Mouse (Mus musculus) effector memory CD4-positive, alpha-beta T cell, adult 7 months (primary cell): ENCODE measurements around the gene Olfr566. TPM values are rescaled to one million over a fixed set of nuclear protein-coding genes. Genes with fewer than 3 reads are reported as not detected.

Experiments
- polyA plus RNA-seq: library from polyadenylated mRNA; unstranded; fragments of 100-300 nt; shearing (Covaris generic); gene quantifications from one replicate; pipeline ENCODE4 v1.2.1, GENCODE M21; 2017

The Olfr566 gene
- polyA plus RNA-seq: not detected

DNA sequence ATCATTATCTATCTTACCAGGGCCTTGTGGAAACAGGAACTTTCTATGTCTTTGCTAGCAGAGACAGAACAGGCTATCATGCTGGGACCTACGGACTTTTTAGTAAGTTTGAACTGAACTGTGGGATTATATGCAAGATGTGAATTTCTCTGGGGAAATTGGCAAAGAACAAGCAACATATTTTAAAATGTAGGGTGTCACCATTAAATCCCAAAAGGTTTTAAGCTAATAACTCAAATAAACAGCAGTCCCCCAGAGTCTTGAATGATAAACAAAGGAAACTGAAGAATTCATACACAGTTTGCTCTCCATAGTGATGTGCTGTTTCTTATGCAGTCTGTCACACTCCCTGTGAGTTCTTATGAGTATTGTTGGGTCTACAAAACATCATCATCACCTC is at the start of gene Olfr566:
TSS of gene Olfr566 (minus strand) at position 101 of the 400 bp plus-strand sequence.

DNA sequence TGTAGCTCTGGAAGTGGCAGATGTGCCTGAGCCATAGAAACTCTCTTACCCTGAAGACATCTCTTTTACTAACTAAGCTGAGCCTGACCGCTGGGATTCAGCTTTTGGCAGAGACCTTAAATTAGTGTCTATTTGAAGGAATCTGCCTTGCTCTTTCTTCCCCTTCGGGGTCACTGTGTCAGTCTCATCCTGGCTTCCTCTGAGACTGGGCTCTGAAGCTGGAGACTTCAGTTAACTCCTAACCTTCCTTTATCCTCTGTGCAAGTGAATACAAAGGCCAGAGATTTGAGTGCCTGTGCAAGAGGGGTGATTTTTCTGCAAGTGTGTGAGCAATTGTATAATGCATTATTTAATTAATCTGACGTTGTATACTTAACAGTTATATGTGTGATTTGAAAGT is 32.2 kb upstream of the Olfr566 start, which contains the start of gene Olfr569:
TSS of gene Olfr569 (minus strand) at position 101 of the 400 bp plus-strand sequence.

DNA sequence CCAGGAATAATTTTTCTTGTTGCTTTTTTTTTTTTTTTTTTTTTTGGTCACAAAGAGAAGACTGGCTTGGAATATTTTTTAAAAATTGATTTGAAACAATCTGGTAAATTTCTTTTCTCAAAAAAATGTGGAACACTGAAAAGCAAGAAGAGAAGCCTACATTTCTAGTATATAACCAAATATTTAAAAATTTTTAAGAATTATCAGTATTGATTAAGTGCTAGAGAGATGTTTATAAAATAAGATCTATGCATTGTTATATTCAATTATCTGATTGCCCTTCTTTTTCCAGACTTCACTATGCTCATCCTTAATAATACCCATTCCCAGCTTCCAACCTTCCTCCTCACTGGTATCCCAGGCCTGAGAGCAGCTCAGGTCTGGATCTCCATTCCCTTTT is 18.3 kb upstream of the Olfr566 start, which contains the start of gene Olfr568:
TSS of gene Olfr568 (plus strand) at position 301 of the 400 bp plus-strand sequence.

Other genes starting within 250 kb of the Olfr566 start
- gene Olfr553, start 240.5 kb downstream of the Olfr566 start, polyA plus RNA-seq: not detected
- 0.95 TPM for gene Olfr554, start 220.3 kb downstream of the Olfr566 start, polyA plus RNA-seq
- not detected for gene Olfr555, start 199.9 kb downstream of the Olfr566 start, polyA plus RNA-seq
- not detected for gene Olfr556, start 193.9 kb downstream of the Olfr566 start, polyA plus RNA-seq
- gene Trim68, start 171.4 kb downstream of the Olfr566 start, polyA plus RNA-seq: 7.4 TPM
- not detected for gene Olfr557, start 162.9 kb downstream of the Olfr566 start, polyA plus RNA-seq
- not detected for gene Olfr558, start 156.6 kb downstream of the Olfr566 start, polyA plus RNA-seq
- gene Olfr33, start 139.7 kb downstream of the Olfr566 start, polyA plus RNA-seq: not detected
- not detected for gene Olfr559, start 131.3 kb downstream of the Olfr566 start, polyA plus RNA-seq
- gene Olfr560, start 99.4 kb downstream of the Olfr566 start, polyA plus RNA-seq: not detected
- not detected for gene Olfr78, start 99.3 kb downstream of the Olfr566 start, polyA plus RNA-seq
- gene Olfr561, start 87.5 kb downstream of the Olfr566 start, polyA plus RNA-seq: not detected
- gene Olfr564, start 55.3 kb downstream of the Olfr566 start, polyA plus RNA-seq: not detected
- 0.41 TPM for gene Olfr568, start 18.4 kb upstream of the Olfr566 start, polyA plus RNA-seq
- not detected for gene Olfr569, start 32.1 kb upstream of the Olfr566 start, polyA plus RNA-seq
- gene Olfr570, start 35.8 kb upstream of the Olfr566 start, polyA plus RNA-seq: not detected
- not detected for gene Olfr571, start 58.8 kb upstream of the Olfr566 start, polyA plus RNA-seq
- gene Olfr572, start 65.6 kb upstream of the Olfr566 start, polyA plus RNA-seq: not detected
- 0.44 TPM for gene Olfr573-ps1, start 83.8 kb upstream of the Olfr566 start, polyA plus RNA-seq
- not detected for gene Olfr574, start 89.7 kb upstream of the Olfr566 start, polyA plus RNA-seq
- gene Olfr575, start 100.0 kb upstream of the Olfr566 start, polyA plus RNA-seq: not detected
- not detected for gene Olfr576, start 103.9 kb upstream of the Olfr566 start, polyA plus RNA-seq
- gene Olfr577, start 117.2 kb upstream of the Olfr566 start, polyA plus RNA-seq: 0.20 TPM
- gene Olfr578, start 130.6 kb upstream of the Olfr566 start, polyA plus RNA-seq: not detected
- not detected for gene Olfr582, start 179.3 kb upstream of the Olfr566 start, polyA plus RNA-seq
- not detected for gene Olfr583, start 192.5 kb upstream of the Olfr566 start, polyA plus RNA-seq
- gene Olfr584, start 223.1 kb upstream of the Olfr566 start, polyA plus RNA-seq: not detected
- gene Olfr585, start 239.0 kb upstream of the Olfr566 start, polyA plus RNA-seq: not detected